Mouse (Mus musculus) liver (tissue): ENCODE measurements around the gene Rps6ka4.

Source experiments
- DNase-seq: peaks from one replicate; pipeline ENCODE4 v3.0.0-alpha.2; 2020; ENCODE audit warnings: mixed read lengths

The Rps6ka4 gene

DNA sequence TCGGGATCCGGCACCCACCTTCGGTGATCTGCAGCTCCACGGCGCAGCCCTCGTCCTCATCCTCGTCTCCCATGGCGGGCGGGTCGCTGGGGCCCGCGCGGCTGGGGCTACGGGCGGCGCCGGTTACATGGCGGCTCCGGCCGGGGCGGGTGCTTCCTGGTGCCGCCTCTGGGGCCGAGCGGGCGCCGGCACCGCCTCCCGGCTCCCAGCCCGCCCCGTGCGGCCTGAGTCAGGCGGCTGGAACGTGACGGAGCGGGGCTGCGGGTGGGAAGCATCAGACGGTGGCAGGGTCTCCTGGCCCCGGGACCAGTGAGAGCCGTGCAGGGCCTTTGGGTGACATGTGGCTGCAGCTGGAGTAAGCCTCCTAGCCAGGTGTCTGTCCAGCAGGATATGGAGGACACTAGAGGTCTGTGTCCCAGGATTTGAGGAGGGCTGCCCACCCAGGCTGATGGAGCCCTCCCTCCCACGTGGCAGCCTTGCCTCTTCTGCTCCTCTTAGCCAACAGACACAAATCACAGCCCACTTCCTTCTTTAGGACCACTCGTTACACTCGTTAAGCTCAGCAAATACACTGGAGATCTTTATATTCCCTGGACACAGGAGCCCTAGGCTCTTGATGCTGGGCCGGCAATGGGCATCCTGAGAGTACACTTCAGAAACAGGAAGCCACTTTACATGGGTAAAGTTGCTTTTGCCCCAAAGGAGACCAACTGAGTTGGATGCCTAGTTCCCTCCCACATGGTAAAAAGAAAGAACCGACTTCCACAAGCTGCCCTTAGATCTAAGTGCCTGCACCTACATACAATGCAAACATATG lies at the start of gene Rps6ka4:
TSS of gene Rps6ka4 (minus strand) at position 162 of the 817 bp plus-strand sequence.
- peak; percentile 66 for DNase-seq

- no peak for DNase-seq
Measured at GRCm38 (mm10) chr19:6877965-6878364, 37.5 kb upstream of the Rps6ka4 start.

DNA sequence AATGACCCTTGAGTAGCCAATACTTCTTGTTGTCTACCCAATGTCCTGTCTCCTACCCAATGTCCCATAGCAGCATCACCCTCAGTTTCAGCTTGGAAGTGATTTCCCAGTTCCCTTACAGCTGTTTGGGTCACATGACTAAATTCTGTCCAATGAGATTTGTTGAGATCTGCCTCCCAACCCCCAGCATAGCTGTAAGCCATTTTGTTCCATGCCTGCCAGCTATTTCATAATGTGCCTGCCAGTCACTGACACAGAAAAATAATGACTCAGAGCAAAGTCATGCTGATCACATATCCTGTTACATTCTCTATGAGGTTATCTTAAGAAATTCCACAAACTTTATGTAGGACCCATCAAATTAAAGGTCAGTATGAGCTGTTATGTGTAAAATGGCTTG lies 36.4 kb upstream of the Rps6ka4 start:
- no peak for DNase-seq

GRCm38 (mm10) chr19:6875834-6876233 lies 35.4 kb upstream of the Rps6ka4 start:
- no peak for DNase-seq

DNA sequence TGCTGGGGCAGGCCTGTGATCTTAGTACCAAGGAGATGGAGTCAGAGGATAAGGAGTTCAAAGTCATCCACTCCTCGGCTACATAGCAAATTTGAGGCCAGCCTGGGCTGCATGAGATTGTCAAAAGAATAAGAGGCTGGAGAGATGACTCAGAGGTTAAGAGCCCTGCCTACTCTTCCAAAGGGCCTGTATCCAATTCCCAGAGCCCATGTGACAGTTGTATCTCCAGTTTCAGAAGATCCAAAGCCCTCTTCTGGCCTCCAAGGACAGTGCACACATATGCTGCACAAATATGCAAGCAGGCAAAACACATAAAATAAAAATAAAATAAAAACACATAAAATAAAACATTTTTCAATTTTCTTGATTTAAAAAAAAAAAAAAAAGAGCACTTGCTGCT lies 33.8 kb upstream of the Rps6ka4 start:
- DNase-seq: no peak

DNA sequence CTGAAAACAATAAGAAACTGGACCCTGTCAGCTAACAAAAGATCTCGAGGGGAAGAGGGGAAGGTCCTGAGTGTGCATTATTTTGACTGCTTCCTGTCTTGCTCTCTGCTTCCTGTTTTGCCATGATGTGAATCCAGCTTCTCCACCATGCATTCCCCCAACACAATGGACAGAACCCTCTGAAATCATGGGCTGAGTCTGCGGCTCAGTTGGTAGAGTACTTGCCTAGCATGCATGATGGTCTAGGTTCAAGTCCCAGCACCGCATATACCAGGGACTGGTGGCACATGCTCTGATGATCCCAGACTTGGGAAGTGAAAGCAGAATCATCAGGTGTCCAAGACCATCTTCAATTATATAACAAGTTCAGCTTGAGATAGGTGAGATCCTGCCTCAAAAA lies 32.3 kb upstream of the Rps6ka4 start:
- no peak for DNase-seq

DNA sequence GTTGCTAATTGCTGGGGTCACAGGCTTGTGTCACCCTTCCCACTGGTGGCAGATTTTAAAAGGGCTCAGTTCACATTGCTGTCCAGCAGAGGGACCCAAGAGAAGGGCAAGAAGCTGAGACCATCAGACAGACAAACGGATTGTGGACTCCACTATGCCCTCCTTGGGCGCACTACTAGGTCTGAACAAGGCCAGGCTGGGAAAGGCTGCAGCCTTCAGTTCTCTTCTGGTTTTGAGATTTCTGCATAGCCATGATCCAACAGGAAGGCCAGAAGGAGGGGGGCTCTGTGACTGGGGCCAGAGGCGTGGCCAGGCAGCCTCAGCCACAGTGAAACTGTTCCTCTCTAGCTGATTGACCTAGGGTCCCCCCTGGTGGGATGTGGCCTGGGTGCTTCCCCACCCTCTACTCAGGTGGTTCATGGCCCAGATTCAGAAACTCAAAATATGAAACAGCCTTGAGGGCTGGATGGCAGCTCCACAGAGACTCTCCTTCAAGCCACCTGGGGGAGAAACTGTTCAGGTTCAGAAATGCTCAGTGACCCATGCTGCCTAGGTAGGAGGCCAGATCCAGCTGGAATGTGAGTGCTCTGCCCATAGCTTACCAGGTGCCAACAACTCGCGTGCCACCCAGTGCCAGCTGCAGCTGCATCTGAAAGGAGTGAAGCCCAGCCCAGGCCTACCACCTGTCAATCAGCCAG lies 31.3 kb upstream of the Rps6ka4 start:
- DNase-seq: peak; percentile 37

DNA sequence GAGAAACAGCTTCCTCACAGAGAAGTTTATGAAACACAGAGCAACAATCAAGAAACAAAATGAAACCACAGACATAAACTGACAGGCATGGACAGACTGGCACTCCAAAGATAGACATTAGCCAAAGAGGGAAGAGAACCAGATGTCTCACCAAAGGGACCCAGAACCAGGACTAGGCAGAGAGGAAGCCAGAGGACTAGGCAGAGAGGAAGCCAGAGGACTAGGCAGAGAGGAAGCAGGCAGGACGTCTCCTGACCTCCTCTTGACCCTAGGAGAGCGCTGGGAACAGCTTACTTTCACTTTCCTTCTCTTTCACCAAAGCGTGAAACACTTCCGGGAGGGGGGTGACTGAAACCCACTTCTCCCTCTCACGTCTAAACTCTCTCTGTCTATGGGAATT lies 28.9 kb upstream of the Rps6ka4 start:
- peak; percentile 42 for DNase-seq

GRCm38 (mm10) chr19:6861451-6861850 lies 21.0 kb upstream of the Rps6ka4 start:
- DNase-seq: no peak

GRCm38 (mm10) chr19:6860706-6861105 lies 20.3 kb upstream of the Rps6ka4 start:
- DNase-seq: peak; percentile 4

DNA sequence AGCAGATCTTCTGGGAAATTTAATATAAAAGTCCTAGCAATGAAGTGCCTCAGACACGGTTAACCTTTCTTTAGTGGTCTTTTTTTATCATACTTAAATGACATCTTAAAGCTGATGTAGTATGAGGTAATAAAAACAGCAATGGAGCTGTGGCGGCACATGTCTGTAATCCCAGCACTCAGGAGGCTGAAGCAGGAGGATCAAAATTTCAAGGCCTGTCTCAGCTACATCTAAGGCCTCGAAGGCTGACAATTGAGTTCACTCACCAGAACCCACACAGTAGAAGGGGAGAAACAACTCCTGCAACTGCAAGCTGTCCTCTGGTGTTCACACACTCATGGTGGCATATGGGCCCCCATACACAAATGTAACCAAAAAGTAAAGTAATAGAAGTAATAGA lies 19.5 kb upstream of the Rps6ka4 start:
- no peak for DNase-seq

- DNase-seq: no peak
Measured at GRCm38 (mm10) chr19:6859032-6859651, 18.7 kb upstream of the Rps6ka4 start.

- DNase-seq: no peak
Measured at GRCm38 (mm10) chr19:6858031-6858430, 17.6 kb upstream of the Rps6ka4 start, which contains the start of gene Ccdc88b. Ccdc88b (minus strand) TSS chr19:6858211.

GRCm38 (mm10) chr19:6857391-6858005 lies 17.1 kb upstream of the Rps6ka4 start:
- no peak for DNase-seq

DNA sequence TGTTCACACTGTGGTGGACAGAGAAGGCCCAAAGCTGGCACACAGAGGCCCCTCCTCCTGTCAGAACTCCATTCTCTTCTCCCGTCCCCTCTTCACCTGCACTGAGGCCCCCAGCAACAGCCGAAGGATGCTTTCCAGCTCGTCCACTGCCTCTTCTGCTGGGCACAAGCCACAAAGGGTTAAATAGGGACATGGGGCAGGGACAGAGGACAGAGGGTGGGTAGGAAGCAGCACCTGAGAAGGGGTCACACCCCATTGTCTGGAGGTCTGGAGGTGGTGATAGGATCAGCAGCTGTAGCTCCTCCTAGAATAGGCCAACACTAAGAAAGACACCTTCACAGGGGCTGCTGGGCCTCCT lies 16.5 kb upstream of the Rps6ka4 start:
- DNase-seq: no peak

- DNase-seq: peak; percentile 50
Measured at GRCm38 (mm10) chr19:6856281-6857002, 16.0 kb upstream of the Rps6ka4 start.

DNA sequence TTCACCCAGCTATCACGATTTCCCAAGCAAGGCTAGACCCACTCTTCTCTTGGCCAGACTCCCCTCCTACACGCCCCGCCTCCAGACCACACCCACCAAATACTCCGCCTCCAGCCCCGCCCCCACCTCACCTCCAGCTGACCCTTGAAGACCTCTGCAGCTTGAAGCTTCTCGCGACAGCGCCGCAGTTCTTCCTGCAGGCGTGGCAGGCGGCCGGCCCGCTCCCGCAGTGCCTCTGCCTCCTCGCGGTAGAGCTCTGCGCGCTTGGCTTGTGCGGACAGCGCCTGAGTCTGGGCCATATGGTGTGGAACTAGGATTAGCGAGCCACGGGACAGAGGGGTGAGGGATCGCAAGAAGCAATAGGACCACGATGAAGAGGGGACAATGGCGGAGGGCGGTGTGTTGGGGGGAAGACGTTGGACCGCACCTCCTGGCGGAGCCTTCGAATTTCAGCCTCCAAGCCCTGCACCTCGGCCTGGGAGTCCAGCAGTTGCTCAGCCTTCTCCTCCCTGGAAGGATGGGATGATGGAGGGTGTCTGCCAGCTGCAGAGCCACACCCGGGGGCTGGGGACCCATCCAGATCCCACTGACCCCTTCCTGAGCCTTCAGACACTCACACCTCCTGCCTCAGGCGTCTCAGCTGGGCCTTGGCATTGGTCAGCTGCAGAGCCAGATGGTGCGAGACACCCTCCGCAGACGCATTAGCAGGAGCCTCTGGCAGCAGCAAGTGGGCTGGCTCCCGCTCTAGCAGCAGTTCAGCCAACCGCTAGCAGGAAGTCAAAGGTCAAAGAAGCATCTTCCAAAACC lies 15.0 kb upstream of the Rps6ka4 start:
- DNase-seq: peak; percentile 72

- no peak for DNase-seq
Measured at GRCm38 (mm10) chr19:6854658-6855057, 14.2 kb upstream of the Rps6ka4 start.

- peak; percentile 3 for DNase-seq
Measured at GRCm38 (mm10) chr19:6853903-6854302, 13.5 kb upstream of the Rps6ka4 start.

GRCm38 (mm10) chr19:6852393-6853305 lies 12.2 kb upstream of the Rps6ka4 start:
- no peak for DNase-seq

- no peak for DNase-seq
Measured at GRCm38 (mm10) chr19:6851497-6851896, 11.1 kb upstream of the Rps6ka4 start.
